Mouse (Mus musculus) inflammation-experienced regulatory T-cells, adult 16 weeks (primary cell): ENCODE measurements around the gene Gnl3l. TPM values are rescaled to one million over a fixed set of nuclear protein-coding genes. Genes with fewer than 3 reads are reported as not detected.

ENCODE experiments used
- polyA plus RNA-seq: library from polyadenylated mRNA; unstranded; fragments of 100-300 nt; shearing (Covaris generic); gene quantifications from one replicate; pipeline ENCODE4 v1.2.1, GENCODE M21; 2017

The Gnl3l gene
- polyA plus RNA-seq: 32.7 TPM

DNA sequence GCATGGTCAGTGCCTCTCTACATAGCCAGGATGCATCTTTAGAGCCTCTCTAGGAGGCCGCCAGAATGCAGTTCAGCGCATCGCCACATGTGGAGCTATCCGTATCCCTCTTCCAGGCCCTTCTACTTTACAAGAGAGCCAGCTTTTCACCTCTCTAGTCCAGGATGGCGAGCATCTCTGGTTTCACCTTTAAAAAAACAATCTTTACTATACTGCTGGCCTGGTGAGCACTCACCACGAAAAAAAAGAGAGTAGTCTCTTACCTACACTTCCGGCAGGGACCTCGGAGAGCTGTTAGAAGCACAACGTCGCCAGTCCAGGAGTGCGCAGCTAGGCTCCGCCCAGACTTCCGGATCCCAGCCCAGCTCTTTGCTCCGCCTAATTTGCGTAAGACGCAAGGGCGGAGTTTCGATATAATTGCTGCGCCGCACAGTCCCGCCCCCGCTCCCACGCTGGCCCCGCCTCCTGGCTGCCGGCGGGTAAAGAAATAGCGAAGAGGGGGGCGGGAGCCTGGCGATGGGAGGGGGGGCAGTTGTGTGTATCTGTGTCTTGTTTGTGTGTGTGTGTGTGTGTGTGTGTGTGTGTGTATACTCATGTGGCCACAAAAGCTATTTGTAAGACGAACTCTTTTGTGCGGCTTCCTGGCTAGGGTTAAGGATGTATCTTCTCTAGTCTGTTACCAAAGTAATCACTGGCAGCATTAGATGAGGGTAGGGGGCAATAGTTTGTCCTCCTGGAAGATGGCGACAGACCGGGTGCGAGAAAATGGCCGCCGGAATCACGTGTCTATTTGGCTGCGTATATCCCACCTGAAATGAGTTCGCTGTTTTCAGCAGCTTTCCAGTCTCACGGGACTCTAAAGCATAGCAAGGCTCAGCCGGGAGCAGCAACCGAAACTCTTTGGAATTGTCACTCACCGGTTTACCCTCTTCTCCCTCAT is at the start of gene Gnl3l:
Gnl3l (minus strand) TSS at position 385 of the 940 bp plus-strand sequence.

DNA sequence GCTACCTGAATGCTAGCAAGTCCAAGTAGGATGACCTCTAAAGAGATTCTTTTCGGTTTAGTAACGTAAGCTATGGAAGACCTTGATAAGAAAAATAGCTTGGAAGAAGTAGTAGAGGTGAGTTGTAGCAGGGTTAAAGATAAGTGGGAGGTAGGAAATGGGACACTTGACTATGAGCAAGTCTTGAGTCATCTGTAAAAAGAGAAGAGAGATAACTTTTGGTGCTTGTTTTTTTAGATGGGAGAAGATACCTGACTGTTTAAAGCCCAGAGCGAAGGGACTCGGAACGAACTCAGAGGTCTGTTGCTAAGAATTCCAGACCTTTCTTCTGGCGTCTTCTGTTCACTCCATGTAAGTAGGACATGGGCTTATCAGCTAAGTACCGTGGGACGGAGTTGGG is 28.7 kb upstream of the Gnl3l start, which contains the start of gene Fgd1:
Fgd1 (plus strand) TSS at position 301 of the 400 bp plus-strand sequence.

Other genes starting within 250 kb of the Gnl3l start
- gene Maged2, start 203.0 kb downstream of the Gnl3l start, polyA plus RNA-seq: 29.7 TPM
- gene Fgd1, start 28.8 kb upstream of the Gnl3l start, polyA plus RNA-seq: 0.18 TPM
- 26.9 TPM for gene Tsr2, start 79.2 kb upstream of the Gnl3l start, polyA plus RNA-seq
- 0.26 TPM for gene Wnk3, start 180.8 kb upstream of the Gnl3l start, polyA plus RNA-seq